Mouse (Mus musculus) urinary bladder, postnatal 10 days (tissue): ENCODE data around the gene Mlana.

Experiments used
- DNase-seq: peaks from one replicate; pipeline ENCODE4 v3.0.0; 2022; ENCODE audit warnings: low spot score

The Mlana gene

GRCm38 (mm10) chr19:29750994-29751393 is 53.4 kb downstream of the Mlana start:
- DNase-seq = no peak

GRCm38 (mm10) chr19:29753939-29754338 is 56.3 kb downstream of the Mlana start:
- DNase-seq = no peak
